Mouse (Mus musculus) hindbrain, embryonic 11.5 days (tissue): ENCODE results near the gene Flt1. TPM values are rescaled to one million over a fixed set of nuclear protein-coding genes. Genes with fewer than 3 reads are reported as not detected.

Experiments
- ATAC-seq: fragments of 200-750 bp; cut with Nextera tagmentation; 2 replicates; pipeline ENCODE4 v1.8.0; 2017; ENCODE audit warnings: mild to moderate bottlenecking, moderate TSS enrichment, moderate library complexity; ENCODE audit not compliant: low FRiP score
- DNase-seq: peaks from one replicate; pipeline ENCODE4 v3.0.0-alpha.2; 2015; ENCODE audit warnings: low spot score
- H3K27ac ChIP-seq: fragments of 300-500 bp; sonication (generic); 2 replicates; pipeline ENCODE4 v1.5.1; 2014; ENCODE audit warnings: mild to moderate bottlenecking, low read depth, low read length
- H3K27me3 ChIP-seq: fragments of 300-500 bp; sonication (generic); 2 replicates; pipeline ENCODE4 v1.6.1; 2014; ENCODE audit warnings: mild to moderate bottlenecking, low read length, moderate library complexity, mixed read lengths; ENCODE audit not compliant: control insufficient read depth, insufficient read depth
- H3K36me3 ChIP-seq: fragments of 300-500 bp; sonication (generic); 2 replicates; pipeline ENCODE4 v1.6.1; 2014; ENCODE audit warnings: mild to moderate bottlenecking, low read length, moderate library complexity, mixed read lengths; ENCODE audit not compliant: control insufficient read depth, insufficient read depth
- H3K4me1 ChIP-seq: fragments of 300-500 bp; sonication (generic); replicated peaks from 2 replicates; pipeline ENCODE4 v1.6.1; 2014; ENCODE audit warnings: low read length, mixed read lengths; ENCODE audit not compliant: control insufficient read depth, insufficient read depth
- H3K4me2 ChIP-seq: fragments of 300-500 bp; sonication (generic); replicated peaks from 2 replicates; pipeline ENCODE4 v1.6.1; 2014; ENCODE audit warnings: mild to moderate bottlenecking, low read depth, low read length
- H3K4me3 ChIP-seq: fragments of 300-500 bp; sonication (generic); 2 replicates; pipeline ENCODE4 v1.5.1; 2014; ENCODE audit warnings: low read depth, low read length
- H3K9ac ChIP-seq: fragments of 300-500 bp; sonication (generic); 2 replicates; pipeline ENCODE4 v1.6.1; 2014; ENCODE audit warnings: low read depth, low read length
- H3K9me3 ChIP-seq: fragments of 300-500 bp; sonication (generic); 2 replicates; pipeline ENCODE4 v1.6.1; 2016; ENCODE audit warnings: low read length; ENCODE audit not compliant: control insufficient read depth
- WGBS: fragments of 180-500 bp; shearing (Covaris S2); extraction: QIAGEN DNeasy Blood & Tissue Kit; methylation state at CpG from one replicate; pipeline ENCODE4 v1.1.7; 2014; 5-methylcytosine and 5-hydroxymethylcytosine counted together
- polyA plus RNA-seq: library from polyadenylated mRNA; unstranded; fragments of >200 nt; fragmentation: Nextera tagmentation; extraction: Ambion mirVana; gene quantifications from 2 replicates; pipeline ENCODE4 v1.2.1, GENCODE M21; 2014

Gene Flt1
- polyA plus RNA-seq, 1 experiment from 2014 or later: 12.3 TPM

DNA sequence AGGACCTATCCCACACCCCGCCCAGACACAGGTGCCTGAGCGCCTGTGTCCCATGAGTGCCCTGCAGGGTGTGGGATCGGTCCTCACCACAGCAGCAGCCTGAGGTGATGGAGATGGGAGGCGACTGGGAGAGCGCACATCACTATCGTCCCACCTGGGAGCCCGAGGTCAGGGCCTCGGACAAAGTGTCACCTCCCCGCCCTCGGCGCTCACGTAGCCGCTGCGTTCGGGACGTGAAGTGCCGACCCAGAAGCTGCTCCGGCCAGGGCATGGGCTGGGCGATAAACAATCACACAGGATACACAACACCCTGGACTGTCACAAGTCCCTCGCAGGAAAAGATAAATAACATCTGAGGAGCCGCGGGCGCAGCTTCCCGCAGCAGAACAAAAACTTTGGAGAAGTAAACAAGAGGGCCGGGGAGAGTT lies 27.1 kb upstream of the Flt1 start:
- WGBS: under 1% methylated on average over 25 of the region's 25 CpGs
- H3K9me3 ChIP-seq: no peaks in the 10 kb centered on the region
- peak overlapping the region; percentile 25 for H3K4me2 ChIP-seq
- H3K36me3 ChIP-seq: no peaks in the 10 kb centered on the region
- 0 out of 2 replicates have a peak, but pooled peaks have one; percentile 45 for ATAC-seq
- H3K9ac ChIP-seq: no peak overlapping the region
- H3K4me1 ChIP-seq: peaks cover 9% of the 10 kb centered on the region
- H3K27ac ChIP-seq: no peak overlapping the region
- peak; percentile 36 for DNase-seq
- H3K4me3 ChIP-seq: peak overlapping the region; percentile 4; the same call in 1 of the 2 replicates
- H3K27me3 ChIP-seq: peaks cover 24% of the 10 kb centered on the region

DNA sequence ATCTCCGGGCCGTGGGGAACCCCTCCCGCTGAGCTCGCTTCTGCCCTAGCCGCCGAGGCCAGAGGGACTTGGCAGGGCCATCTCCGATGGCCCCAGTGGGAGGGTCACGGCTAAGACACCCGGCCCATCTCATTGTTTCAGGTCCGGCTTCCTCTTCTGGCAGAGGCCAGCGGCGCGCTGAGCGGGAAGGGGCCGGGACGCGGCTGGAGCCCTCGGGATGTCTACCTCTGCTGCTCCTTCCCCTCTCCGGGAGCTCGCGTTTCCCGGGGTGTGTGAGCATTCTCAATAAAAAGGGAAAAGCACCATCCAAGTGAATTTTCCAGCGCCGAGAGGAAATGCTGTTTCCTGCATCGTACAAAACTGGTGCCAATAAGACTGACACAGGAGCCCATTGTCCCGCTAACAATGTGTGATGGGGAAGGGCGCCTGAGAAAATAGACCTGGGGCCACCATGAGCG lies 25.9 kb upstream of the Flt1 start:
- H3K9me3 ChIP-seq: no peaks in the 10 kb centered on the region
- DNase-seq: peak; percentile 50
- peaks cover 9% of the 10 kb centered on the region for H3K4me1 ChIP-seq
- 0 out of 2 replicates have a peak, but pooled peaks have one; percentile 28 for ATAC-seq
- H3K27ac ChIP-seq: no peak overlapping the region
- under 1% methylated on average over 27 of the region's 28 CpGs for WGBS
- peak overlapping the region; percentile 54; the same call in 1 of the 2 replicates for H3K9ac ChIP-seq
- H3K36me3 ChIP-seq: no peaks in the 10 kb centered on the region
- peaks cover 24% of the 10 kb centered on the region for H3K27me3 ChIP-seq
- H3K4me2 ChIP-seq: peak overlapping the region; percentile 42
- H3K4me3 ChIP-seq: peak overlapping the region; percentile 26

DNA sequence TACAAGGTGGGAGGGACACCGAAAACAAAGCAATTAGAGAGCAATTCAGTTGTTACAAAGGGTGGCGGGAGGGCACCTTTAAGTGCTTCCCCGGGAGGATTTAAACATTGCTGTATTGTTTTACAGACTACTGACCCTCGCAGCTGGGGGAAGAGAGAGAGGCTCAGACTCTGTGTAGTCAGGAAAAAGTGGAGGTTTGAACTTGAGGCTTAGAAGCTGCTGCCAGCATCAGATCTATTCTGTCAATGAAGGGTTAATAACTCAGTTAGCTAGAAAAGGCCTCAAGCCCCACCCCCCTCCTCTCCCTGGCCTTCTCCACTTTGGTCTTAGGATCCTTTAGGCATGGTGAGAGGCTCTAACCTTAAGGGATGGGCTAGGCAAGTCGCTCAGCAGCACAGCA lies 24.2 kb upstream of the Flt1 start:
- ATAC-seq (no peak), DNase-seq (peak; percentile 37)
- Histone ChIP-seq H3K36me3 (no peaks in the 10 kb centered on the region), H3K27me3 (peaks cover 24% of the 10 kb centered on the region), H3K4me3 (no peak overlapping the region), H3K9ac (no peak overlapping the region), H3K9me3 (no peaks in the 10 kb centered on the region), H3K4me1 (peaks cover 9% of the 10 kb centered on the region), H3K27ac (no peak overlapping the region), H3K4me2 (no peak overlapping the region)
- WGBS: 3% methylated on average over 5 of the region's 5 CpGs

- H3K27me3 ChIP-seq: peaks cover 22% of the 10 kb centered on the region
- no peak overlapping the region for H3K27ac ChIP-seq
- peaks cover 9% of the 10 kb centered on the region for H3K4me1 ChIP-seq
- peak overlapping the region; percentile 41 for H3K4me2 ChIP-seq
- peak overlapping the region; percentile 8; the same call in 1 of the 2 replicates for H3K4me3 ChIP-seq
- no peaks in the 10 kb centered on the region for H3K9me3 ChIP-seq
- 2% methylated on average over 15 of the region's 15 CpGs for WGBS
- H3K36me3 ChIP-seq: no peaks in the 10 kb centered on the region
- no peak overlapping the region for H3K9ac ChIP-seq
- no peak for ATAC-seq
- DNase-seq: peak; percentile 64
These were observed 22.3 kb upstream of the Flt1 start for GRCm38 (mm10) chr5:147748081-147748581.

- no peak overlapping the region for H3K27ac ChIP-seq
- H3K4me1 ChIP-seq: no peaks in the 10 kb centered on the region
- WGBS: 91% methylated on average over 21 of the region's 21 CpGs
- ATAC-seq (no peak), DNase-seq (no peak)
- no peaks in the 10 kb centered on the region for H3K36me3 ChIP-seq
- no peak overlapping the region for H3K9ac ChIP-seq
- no peak overlapping the region for H3K4me3 ChIP-seq
- H3K9me3 ChIP-seq: no peaks in the 10 kb centered on the region
- H3K4me2 ChIP-seq: no peak overlapping the region
- H3K27me3 ChIP-seq: peaks cover 8% of the 10 kb centered on the region; the same call in 1 of the 2 replicates
These were observed 19.3 kb upstream of the Flt1 start for GRCm38 (mm10) chr5:147744900-147745653.

DNA sequence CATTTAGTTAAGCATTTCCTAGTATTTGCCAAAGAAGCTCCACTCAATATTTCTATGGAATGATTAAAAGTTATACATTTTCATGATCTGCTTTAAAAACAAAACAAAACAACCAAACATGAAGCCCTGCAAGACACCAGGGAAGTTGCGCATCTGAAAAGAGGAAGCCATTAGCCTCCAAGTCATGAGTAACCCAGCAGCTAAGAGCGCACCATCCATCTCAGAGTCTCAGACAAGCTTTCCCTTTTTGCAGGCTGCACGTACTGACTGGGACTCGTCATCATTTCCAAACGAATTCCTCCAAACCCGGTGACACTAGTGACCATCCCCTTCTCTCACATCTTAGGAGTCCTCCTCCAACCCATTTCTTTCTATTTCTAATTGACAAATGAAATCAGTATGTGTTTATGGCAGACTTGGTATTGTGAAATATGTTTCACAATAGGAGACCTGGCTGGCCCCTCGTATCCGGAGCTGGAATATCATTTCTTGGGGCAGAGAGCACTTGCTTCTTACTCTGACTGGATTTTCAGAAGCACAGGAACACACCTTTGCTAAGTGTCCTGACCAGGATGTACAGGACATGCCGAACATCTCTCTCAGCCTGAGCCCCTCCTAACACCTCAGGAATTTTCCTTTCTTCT lies 16.8 kb upstream of the Flt1 start:
- Histone ChIP-seq H3K27ac (no peak overlapping the region), H3K36me3 (no peaks in the 10 kb centered on the region), H3K4me3 (no peak overlapping the region), H3K27me3 (no peaks in the 10 kb centered on the region), H3K4me2 (no peak overlapping the region), H3K9me3 (no peaks in the 10 kb centered on the region), H3K9ac (no peak overlapping the region), H3K4me1 (no peaks in the 10 kb centered on the region)
- no peak for ATAC-seq
- 79% methylated on average over 9 of the region's 9 CpGs for WGBS
- DNase-seq: no peak

GRCm38 (mm10) chr5:147736766-147737280 lies 11.0 kb upstream of the Flt1 start:
- no peaks in the 10 kb centered on the region for H3K9me3 ChIP-seq
- 80% methylated on average over 8 of the region's 8 CpGs for WGBS
- H3K27ac ChIP-seq: no peak overlapping the region
- no peaks in the 10 kb centered on the region for H3K27me3 ChIP-seq
- no peak overlapping the region for H3K9ac ChIP-seq
- ATAC-seq: no peak
- H3K4me3 ChIP-seq: no peak overlapping the region
- no peaks in the 10 kb centered on the region for H3K4me1 ChIP-seq
- no peak overlapping the region for H3K4me2 ChIP-seq
- DNase-seq: no peak
- H3K36me3 ChIP-seq: no peaks in the 10 kb centered on the region

GRCm38 (mm10) chr5:147733682-147734081 lies 7.9 kb upstream of the Flt1 start:
- WGBS: 97% methylated on average over 1 of the region's 1 CpGs
- H3K9ac ChIP-seq: no peak overlapping the region
- peaks cover 5% of the 10 kb centered on the region; the same call in 1 of the 2 replicates for H3K27me3 ChIP-seq
- no peaks in the 10 kb centered on the region for H3K9me3 ChIP-seq
- H3K4me2 ChIP-seq: no peak overlapping the region
- no peaks in the 10 kb centered on the region for H3K36me3 ChIP-seq
- H3K4me3 ChIP-seq: no peak overlapping the region
- no peak for ATAC-seq
- peak; percentile 34 for DNase-seq
- H3K4me1 ChIP-seq: no peaks in the 10 kb centered on the region
- no peak overlapping the region for H3K27ac ChIP-seq
